Mouse (Mus musculus) spleen, adult 12 weeks (tissue): ENCODE results near the gene Rrm2.
"Not testable (repeated sequence)": the region's sequence is repeated elsewhere in the genome, so short reads cannot be mapped to it uniquely, and the experiment has no call there.

ENCODE experiments used
- DNase-seq: peaks from one replicate; pipeline ENCODE4 v3.0.0; 2022; ENCODE audit warnings: low spot score

Rrm2 gene

DNA sequence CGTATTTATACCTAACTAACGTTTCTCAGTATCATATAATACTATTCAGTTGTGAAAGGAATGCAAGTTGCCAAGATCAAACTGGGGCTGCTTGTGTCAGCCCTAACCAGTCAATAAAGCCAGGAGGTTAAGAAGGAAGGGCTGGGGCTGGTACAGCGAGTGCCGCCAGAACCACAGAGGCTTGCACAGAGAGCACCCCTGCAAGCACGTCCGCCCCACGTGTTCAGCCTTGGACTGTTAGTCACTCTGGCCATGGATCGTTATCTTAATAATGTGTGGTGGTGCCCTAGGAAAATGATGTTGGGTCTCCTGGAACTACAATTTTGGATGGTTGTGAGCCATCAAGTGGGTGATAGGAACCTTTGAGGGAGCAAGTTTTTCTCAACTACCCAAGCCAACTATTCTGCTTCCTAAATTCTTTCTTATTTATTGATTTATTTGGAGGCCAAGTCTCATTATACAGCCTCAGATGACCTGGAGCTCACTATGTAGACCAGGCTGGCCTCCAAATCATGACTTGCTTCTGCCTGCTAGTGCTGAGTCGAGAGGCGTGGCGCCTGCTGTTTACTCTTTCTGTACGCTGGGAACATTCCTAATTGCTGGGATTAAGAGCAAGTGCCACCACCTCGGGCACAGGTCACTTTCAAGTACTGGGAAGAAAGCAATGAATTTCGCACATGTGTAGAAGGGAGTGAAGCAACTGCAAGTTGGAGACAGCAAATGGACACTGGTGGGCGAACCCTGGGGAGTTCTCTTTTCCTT, 2.4 kb upstream of the Rrm2 start:
- no peak for DNase-seq

- DNase-seq, result peak; percentile 72
These were observed 1.1 kb upstream of the Rrm2 start for GRCm38 (mm10) chr12:24706764-24707479.

DNA sequence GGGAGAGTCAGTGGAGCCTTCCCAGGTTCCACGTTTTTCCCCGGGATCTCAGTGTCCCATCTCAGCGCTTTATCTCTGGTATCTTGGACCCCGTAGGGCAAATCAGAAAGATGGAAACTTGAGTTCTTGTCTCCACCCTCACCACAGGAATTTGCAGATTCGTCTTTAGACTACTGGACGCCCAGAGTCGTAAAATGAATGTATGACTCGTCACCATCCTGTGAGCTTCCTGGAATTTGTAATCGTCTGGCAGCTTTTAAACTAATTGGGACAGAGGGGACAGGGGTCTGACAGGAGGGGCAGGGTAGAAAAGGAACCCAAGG, 600 bp upstream of the Rrm2 start:
- DNase-seq, result peak; percentile 18

GRCm38 (mm10) chr12:24708824-24709218, 780 bp downstream of the Rrm2 start:
- no peak for DNase-seq

DNA sequence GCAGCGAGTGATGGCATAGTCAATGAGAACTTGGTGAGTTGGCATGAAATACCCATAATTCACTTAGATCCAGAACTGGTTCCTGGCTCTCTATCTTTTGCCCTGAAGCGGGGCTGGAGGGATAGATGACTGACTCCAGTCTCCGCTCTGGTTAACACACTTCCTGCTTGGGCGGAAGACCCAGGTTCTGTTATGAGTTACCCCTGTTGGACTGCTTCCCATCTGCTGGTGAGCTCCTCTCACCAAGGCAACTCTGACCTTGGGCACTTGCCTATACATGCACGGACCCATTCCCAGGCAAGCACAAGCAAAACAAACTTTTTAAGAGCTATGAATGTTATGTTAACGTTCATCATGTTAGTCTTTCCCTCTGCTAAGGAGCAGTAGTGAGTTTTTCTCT, 1.4 kb downstream of the Rrm2 start:
- DNase-seq, result peak; percentile 22

DNA sequence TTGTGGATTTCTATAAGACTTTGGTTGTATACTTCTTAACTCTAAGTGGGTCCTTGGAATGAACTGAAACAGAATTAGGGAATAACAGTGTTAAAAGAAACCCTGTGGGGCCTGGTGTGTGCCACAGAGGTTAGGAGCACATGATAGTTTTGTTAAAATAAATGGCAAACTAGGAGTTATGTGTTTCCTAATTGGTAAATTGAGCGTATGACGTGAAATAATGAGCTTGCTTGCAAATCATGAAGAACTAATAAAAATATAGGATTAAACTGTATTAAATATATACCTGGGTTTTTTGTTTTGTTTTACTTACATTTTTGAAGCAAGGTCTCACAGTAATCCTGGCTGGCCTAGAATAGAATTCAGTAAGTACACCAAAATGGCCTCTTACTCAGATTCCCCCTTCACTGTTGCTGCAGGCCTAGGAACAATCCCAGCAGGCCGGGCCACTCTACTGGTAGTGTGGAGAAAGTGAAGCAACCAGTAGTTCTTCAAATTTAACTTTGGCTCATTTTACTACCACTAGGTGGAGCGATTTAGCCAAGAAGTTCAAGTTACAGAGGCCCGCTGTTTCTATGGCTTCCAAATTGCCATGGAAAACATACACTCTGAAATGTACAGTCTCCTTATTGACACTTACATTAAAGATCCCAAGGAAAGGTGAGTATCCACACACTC, 1.9 kb downstream of the Rrm2 start:
- DNase-seq, result peak; percentile 23

GRCm38 (mm10) chr12:24710672-24711071, 2.6 kb downstream of the Rrm2 start:
- DNase-seq, result peak; percentile 25

DNA sequence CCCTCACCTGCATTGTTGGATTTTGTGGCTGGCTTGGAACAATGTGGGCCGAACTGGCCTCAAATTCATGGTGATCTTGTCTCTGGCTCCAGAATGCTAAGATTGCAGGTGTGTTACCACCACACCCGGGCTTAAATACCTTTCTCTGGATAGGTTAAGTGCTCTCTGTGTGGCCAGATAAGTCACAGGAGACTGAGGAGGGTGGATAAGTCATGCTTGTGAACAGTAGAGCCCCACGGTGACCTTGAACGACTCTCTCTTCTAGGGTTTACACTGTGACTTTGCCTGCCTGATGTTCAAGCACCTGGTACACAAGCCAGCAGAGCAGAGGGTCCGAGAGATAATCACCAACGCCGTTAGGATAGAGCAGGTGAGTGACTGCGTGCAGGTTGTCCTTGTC, 4.4 kb downstream of the Rrm2 start:
- DNase-seq, result no peak

- DNase-seq, result no peak
These were observed 6.7 kb downstream of the Rrm2 start for GRCm38 (mm10) chr12:24714579-24715255.

DNA sequence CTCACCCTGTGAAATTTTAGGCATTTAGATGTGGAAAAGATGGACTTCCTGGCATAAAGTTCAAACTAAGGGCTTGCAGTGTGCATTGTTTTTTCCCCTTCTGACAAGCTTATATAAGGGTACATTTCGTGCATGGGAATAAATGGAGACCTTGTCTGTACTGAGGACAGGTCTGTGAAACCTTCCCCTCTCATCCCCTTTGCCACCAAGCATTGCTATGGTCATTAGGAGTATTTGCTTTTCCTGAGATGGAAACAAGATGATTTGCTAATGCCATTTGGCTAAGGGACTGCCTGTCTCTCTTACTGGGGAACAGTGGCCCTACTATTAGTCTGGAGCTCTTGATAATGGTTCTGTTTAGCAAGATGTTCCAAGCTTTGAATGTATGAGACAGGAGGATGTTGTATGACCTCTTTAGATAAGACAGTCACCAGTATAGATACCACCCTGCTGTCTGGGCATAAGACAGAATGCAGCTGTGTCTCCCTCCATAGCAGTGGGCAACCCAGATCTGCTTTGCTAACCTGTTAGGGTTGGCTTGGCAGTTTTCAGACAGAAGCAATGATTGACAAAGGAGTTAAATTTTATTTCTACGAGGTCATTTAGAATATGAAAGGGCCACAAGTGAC, 7.3 kb downstream of the Rrm2 start:
- DNase-seq, result no peak

- DNase-seq, result no peak
These were observed 8.8 kb downstream of the Rrm2 start for GRCm38 (mm10) chr12:24716721-24717301.

GRCm38 (mm10) chr12:24723434-24723833, 15.4 kb downstream of the Rrm2 start:
- no peak for DNase-seq

GRCm38 (mm10) chr12:24723859-24724258, 15.8 kb downstream of the Rrm2 start:
- DNase-seq, result no peak

- DNase-seq, result no peak
These were observed 16.3 kb downstream of the Rrm2 start for GRCm38 (mm10) chr12:24724369-24724768.

- DNase-seq, result no peak
These were observed 26.9 kb downstream of the Rrm2 start for GRCm38 (mm10) chr12:24734828-24735394.

DNA sequence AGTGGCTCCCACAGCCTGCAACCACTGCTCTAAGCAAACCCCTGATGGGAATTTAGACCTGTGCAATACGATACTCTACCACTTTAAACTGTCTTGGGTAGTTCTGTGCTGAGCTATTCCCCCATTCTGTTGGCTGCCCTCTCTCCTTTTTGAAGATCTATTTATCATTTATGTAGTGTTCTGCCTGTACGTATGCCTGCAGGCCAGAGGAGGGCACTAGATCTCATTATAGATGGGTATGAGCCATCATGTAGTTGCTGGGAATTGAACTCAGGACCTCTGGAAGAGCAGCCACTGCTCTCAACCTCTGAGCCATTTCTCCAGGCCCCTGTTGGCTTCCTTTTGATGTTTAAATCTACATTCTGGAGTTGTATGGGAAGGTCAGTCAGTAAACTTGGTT, 28.9 kb downstream of the Rrm2 start:
- no peak for DNase-seq

DNA sequence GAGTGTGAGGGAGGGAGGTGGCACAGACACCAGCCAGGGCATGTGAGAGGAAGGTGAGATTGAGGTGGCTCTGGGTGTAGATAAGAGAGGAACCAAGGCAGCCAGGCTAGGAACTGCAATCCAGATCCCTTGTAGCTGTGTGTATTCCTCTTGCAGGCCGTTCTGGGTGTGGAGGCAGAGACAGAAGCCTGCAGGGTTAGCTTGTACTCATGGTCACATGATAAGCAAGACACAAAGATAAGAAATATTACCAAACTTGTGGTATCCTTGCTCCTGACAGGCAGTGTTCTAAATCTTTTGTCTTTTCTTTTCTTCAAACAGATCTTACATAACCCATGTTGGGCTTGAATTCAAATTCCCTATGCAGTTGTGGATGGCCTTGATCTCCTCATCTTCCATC, 31.9 kb downstream of the Rrm2 start:
- DNase-seq, result no peak

GRCm38 (mm10) chr12:24741535-24741934, 33.5 kb downstream of the Rrm2 start:
- not testable (repeated sequence) for DNase-seq

DNA sequence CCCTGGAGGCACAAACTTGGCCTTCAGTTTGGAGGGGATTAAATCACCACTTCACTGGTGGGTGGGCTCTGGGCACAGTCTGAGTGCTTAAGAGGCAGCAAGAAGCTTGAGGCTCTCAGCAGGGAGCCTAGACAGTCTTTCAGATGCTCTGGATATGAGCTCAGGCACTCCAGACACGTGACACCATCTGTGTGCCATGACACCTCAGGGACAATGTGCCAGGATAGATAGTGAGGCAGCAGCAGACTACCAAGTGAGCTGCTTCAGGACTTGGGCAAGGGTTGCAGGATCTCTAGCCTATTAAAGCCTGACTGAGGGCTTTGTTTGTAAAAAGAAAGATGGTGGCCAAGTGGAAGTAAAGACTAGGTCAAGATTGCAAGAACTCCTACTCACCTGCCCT, 36.3 kb downstream of the Rrm2 start:
- DNase-seq, result no peak

GRCm38 (mm10) chr12:24746579-24747296, 38.7 kb downstream of the Rrm2 start:
- DNase-seq, result no peak

GRCm38 (mm10) chr12:24747297-24747696, 39.3 kb downstream of the Rrm2 start:
- DNase-seq, result no peak
